Mouse (Mus musculus): Measurements from ENCODE around the gene Gm15293.
"Not testable (repeated sequence)": the region's sequence is repeated elsewhere in the genome, so short reads cannot be mapped to it uniquely, and the experiment has no call there.

Gm15293 gene

GRCm38 (mm10) chr8:21201261-21201660 lies at the start of gene Gm15293:
Gm15293 (plus strand) TSS chr8:21201561.
- DNase-seq: not testable (repeated sequence)

GRCm38 (mm10) chr8:21161977-21162376 lies 39.4 kb upstream of the Gm15293 start, which contains the start of gene Defa22:
Defa22 (plus strand) TSS chr8:21162277.
- not testable (repeated sequence) for DNase-seq

GRCm38 (mm10) chr8:21191314-21191713 lies 10.0 kb upstream of the Gm15293 start, which contains the start of gene Defa31:
Defa31 (plus strand) TSS chr8:21191614.
- DNase-seq: not testable (repeated sequence)

Data from layer of hippocampus, adult 9-11 months (tissue).